Mouse (Mus musculus) intestine, embryonic 15.5 days (tissue): ENCODE measurements at regions not wholly inside any gene's neighbourhood (a gene's known extent, or its start where the extent isn't known, plus 50 kb on each side); places are given as distances from the start of the nearest gene placed in this dataset.

ENCODE experiments used
- ATAC-seq: fragments of 200-750 bp; cut with Nextera tagmentation; 2 replicates; pipeline ENCODE4 v1.8.0; 2017; ENCODE audit warnings: moderate TSS enrichment, moderate library complexity
- H3K27ac ChIP-seq: fragments of 300-500 bp; sonication (generic); 2 replicates; pipeline ENCODE4 v1.5.1; 2015; ENCODE audit warnings: mild to moderate bottlenecking, inconsistent platforms
- H3K27me3 ChIP-seq: fragments of 300-500 bp; sonication (generic); replicated peaks from 2 replicates; pipeline ENCODE4 v1.6.1; 2015; ENCODE audit warnings: inconsistent platforms
- H3K36me3 ChIP-seq: fragments of 300-500 bp; sonication (generic); 2 replicates; pipeline ENCODE4 v1.6.1; 2015; ENCODE audit warnings: inconsistent platforms
- H3K4me1 ChIP-seq: fragments of 300-500 bp; sonication (generic); replicated peaks from 2 replicates; pipeline ENCODE4 v1.6.1; 2015; ENCODE audit warnings: inconsistent platforms
- H3K4me2 ChIP-seq: fragments of 300-500 bp; sonication (generic); replicated peaks from 2 replicates; pipeline ENCODE4 v1.6.1; 2015; ENCODE audit warnings: mild to moderate bottlenecking, inconsistent platforms
- H3K4me3 ChIP-seq: fragments of 300-500 bp; sonication (generic); replicated peaks from 2 replicates; pipeline ENCODE4 v1.5.1; 2015; ENCODE audit warnings: inconsistent platforms
- H3K9ac ChIP-seq: fragments of 300-500 bp; sonication (generic); 2 replicates; pipeline ENCODE4 v1.6.1; 2015; ENCODE audit warnings: inconsistent platforms
- H3K9me3 ChIP-seq: fragments of 300-500 bp; sonication (generic); 2 replicates; pipeline ENCODE4 v1.6.1; 2016; ENCODE audit warnings: inconsistent platforms
- WGBS: fragments of 180-500 bp; shearing (Covaris S2); methylation state at CpG from one replicate; pipeline ENCODE4 v1.1.7; 2015; 5-methylcytosine and 5-hydroxymethylcytosine counted together

DNA sequence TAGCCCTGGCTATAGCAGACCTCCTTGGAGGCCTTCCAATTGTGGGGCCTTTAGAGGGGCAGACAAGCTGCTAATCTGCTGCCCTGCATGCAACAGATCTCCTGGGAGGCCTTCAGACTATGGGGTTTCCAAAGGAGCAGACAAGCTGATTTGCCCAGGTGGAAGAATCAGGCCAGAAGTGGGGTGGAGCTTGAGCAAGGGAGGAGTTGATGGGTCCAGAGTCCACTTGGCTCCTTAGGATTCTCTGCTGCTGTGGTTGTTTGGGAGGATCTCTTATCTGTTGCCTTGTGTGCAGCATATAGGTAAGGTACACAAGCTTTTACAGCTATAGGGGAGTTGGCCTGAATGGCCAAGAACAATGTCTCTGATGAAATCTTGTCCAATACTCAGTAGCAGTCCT, 103.7 kb upstream of the Gm4985 start:
- H3K36me3 ChIP-seq, result no peaks in the 10 kb centered on the region
- no peak overlapping the region for H3K9ac ChIP-seq
- no peaks in the 10 kb centered on the region for H3K9me3 ChIP-seq
- peak; percentile 93 for ATAC-seq
- no peaks in the 10 kb centered on the region for H3K27me3 ChIP-seq
- H3K27ac ChIP-seq, result no peak overlapping the region
- H3K4me2 ChIP-seq, result no peak overlapping the region
- no peaks in the 10 kb centered on the region for H3K4me1 ChIP-seq
- H3K4me3 ChIP-seq, result no peak overlapping the region

DNA sequence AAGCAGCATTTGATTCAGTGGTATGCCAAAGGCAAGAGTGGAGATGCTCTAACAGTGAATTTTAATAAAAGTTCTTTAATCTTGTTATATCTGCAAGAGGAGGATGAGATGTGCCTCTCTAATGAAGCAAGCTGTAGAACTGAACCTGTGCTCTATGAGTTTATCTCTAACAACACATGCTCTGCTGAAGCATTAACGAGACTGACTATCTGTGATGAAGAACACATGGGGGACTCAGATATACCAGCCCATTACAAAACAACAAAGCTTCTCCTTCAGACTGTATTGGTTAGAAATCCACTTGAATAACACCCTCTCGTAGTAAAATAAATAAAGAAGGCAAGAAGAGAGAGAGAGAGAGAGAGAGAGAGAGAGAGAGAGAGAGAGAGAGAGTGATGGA, 53.4 kb upstream of the Gm4985 start:
- 50% methylated on average over 2 of the region's 2 CpGs for WGBS
- H3K9ac ChIP-seq, result no peak overlapping the region
- no peak for ATAC-seq
- H3K9me3 ChIP-seq, result no peaks in the 10 kb centered on the region
- no peaks in the 10 kb centered on the region for H3K4me1 ChIP-seq
- no peak overlapping the region for H3K27ac ChIP-seq
- no peaks in the 10 kb centered on the region for H3K36me3 ChIP-seq
- no peak overlapping the region for H3K4me2 ChIP-seq
- H3K27me3 ChIP-seq, result no peaks in the 10 kb centered on the region
- no peak overlapping the region for H3K4me3 ChIP-seq
